Mouse (Mus musculus) neural tube, embryonic 15.5 days (tissue): ENCODE data around the gene Lrg1. TPM values are rescaled to one million over a fixed set of nuclear protein-coding genes. Genes with fewer than 3 reads are reported as not detected.

Experiments
- ATAC-seq: fragments of 200-750 bp; cut with Nextera tagmentation; 2 replicates; pipeline ENCODE4 v1.8.0; 2017; ENCODE audit warnings: mild to moderate bottlenecking, moderate TSS enrichment, moderate library complexity; ENCODE audit not compliant: low FRiP score
- H3K27ac ChIP-seq: fragments of 300-500 bp; sonication (generic); replicated peaks from 2 replicates; pipeline ENCODE4 v1.5.1; 2015; ENCODE audit warnings: mild to moderate bottlenecking, inconsistent platforms
- H3K27me3 ChIP-seq: fragments of 300-500 bp; sonication (generic); replicated peaks from 2 replicates; pipeline ENCODE4 v1.6.1; 2015; ENCODE audit warnings: inconsistent platforms
- H3K36me3 ChIP-seq: fragments of 300-500 bp; sonication (generic); 2 replicates; pipeline ENCODE4 v1.6.1; 2015; ENCODE audit warnings: inconsistent platforms
- H3K4me1 ChIP-seq: fragments of 300-500 bp; sonication (generic); 2 replicates; pipeline ENCODE4 v1.6.1; 2015; ENCODE audit warnings: inconsistent platforms
- H3K4me2 ChIP-seq: fragments of 300-500 bp; sonication (generic); 2 replicates; pipeline ENCODE4 v1.6.1; 2015; ENCODE audit warnings: inconsistent platforms, mild to moderate bottlenecking, moderate library complexity
- H3K4me3 ChIP-seq: fragments of 300-500 bp; sonication (generic); replicated peaks from 2 replicates; pipeline ENCODE4 v1.5.1; 2015; ENCODE audit warnings: mild to moderate bottlenecking, inconsistent platforms
- H3K9ac ChIP-seq: fragments of 300-500 bp; sonication (generic); replicated peaks from 2 replicates; pipeline ENCODE4 v1.6.1; 2015; ENCODE audit warnings: mild to moderate bottlenecking, inconsistent platforms
- H3K9me3 ChIP-seq: fragments of 300-500 bp; sonication (generic); replicated peaks from 2 replicates; pipeline ENCODE4 v1.6.1; 2016; ENCODE audit warnings: inconsistent platforms
- WGBS: fragments of 180-500 bp; shearing (Covaris S2); methylation state at CpG from one replicate; pipeline ENCODE4 v1.1.7; 2015; ENCODE audit warnings: mixed read lengths; 5-methylcytosine and 5-hydroxymethylcytosine counted together
- polyA plus RNA-seq: library from polyadenylated mRNA; unstranded; fragments of >200 nt; fragmentation: Nextera tagmentation; extraction: Ambion mirVana; gene quantifications from 2 replicates; pipeline ENCODE4 v1.2.1, GENCODE M21; 2015

The Lrg1 gene
- polyA plus RNA-seq, 1 experiment from 2014 or later, result 0.22 TPM

- no peak overlapping the region for H3K27ac ChIP-seq
Measured at GRCm38 (mm10) chr17:56119981-56120880, 1.6 kb downstream of the Lrg1 start.

DNA sequence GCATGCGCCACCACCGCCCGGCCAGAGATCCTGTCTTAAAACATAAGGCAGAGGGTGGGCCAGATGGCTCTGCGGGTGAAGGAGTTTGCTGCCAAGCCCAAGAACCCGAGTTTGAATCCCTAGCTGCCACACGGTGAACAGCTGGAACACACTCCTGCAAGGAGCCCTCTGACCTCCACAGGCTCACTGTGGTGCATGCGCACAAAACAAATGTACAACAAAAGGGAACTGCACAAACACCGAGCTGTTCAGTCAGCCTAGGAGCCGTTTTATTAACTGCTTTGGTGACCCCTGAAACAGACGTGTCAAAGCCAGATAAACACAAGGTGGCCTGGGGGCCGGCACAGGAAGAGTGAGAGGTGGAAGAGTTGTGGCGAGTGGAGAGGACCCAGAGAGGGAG lies 2.4 kb downstream of the Lrg1 start:
- Histone ChIP-seq H3K4me2 (peak overlapping the region; percentile 20; the same call in 1 of the 2 replicates), H3K9ac (no peak overlapping the region), H3K9me3 (peaks cover 10% of the 10 kb centered on the region), H3K27me3 (peaks cover 79% of the 10 kb centered on the region), H3K4me3 (no peak overlapping the region), H3K27ac (no peak overlapping the region), H3K4me1 (peaks cover 17% of the 10 kb centered on the region), H3K36me3 (peaks cover 22% of the 10 kb centered on the region)
- ATAC-seq, result no peak
- 45% methylated on average over 12 of the region's 12 CpGs for WGBS

More at GRCm38 (mm10) chr17:56119981-56120880, 1.6 kb downstream of the Lrg1 start:
- Histone ChIP-seq H3K4me3 (peak overlapping the region; percentile 2; the same call in 1 of the 2 replicates), H3K36me3 (peaks cover 30% of the 10 kb centered on the region), H3K9me3 (peaks cover 10% of the 10 kb centered on the region), H3K9ac (no peak overlapping the region), H3K27me3 (peaks cover 87% of the 10 kb centered on the region), H3K4me2 (peak overlapping the region; percentile 20), H3K4me1 (peaks cover 17% of the 10 kb centered on the region)
- no peak for ATAC-seq
- WGBS, result 11% methylated on average over 60 of the region's 66 CpGs

DNA sequence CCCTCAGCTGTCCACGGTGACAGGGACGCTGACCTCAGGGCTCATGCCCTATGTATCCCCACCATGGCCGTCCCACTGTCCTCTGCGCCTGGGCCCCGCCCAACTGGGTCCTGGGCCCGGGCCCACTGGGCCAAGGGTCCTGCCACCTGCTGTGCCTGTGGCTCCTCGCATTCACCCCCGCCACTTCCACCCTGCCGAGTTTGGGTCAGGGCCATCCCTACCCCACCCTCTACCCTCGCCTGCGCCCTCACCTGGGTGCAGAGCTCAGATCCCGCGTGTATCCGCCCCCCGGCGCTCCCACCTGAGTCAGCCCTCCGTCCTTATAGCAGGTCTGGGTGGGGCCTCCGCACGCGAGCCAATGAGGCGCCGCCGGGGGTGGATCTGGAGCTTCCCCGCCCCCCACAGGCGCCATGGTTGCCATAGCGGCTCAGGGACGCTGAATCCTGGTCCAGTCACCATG lies 4.5 kb downstream of the Lrg1 start, which contains the start of gene Plin5:
Plin5 (minus strand) TSS at position 346 of the 460 bp plus-strand sequence.
- Histone ChIP-seq H3K9me3 (peaks cover 3% of the 10 kb centered on the region; the same call in 1 of the 2 replicates), H3K4me2 (peak within 1 kb of the TSS; percentile 65), H3K27ac (no peak within 1 kb of the TSS), H3K4me3 (peak within 1 kb of the TSS; percentile 36), H3K4me1 (peaks cover 14% of the 10 kb centered on the region), H3K27me3 (peaks cover 59% of the 10 kb centered on the region), H3K9ac (0 out of 2 replicates have a peak within 1 kb of the TSS, but pooled peaks have one; percentile 17), H3K36me3 (peaks cover under 1% of the 10 kb centered on the region; the same call in 1 of the 2 replicates)
- ATAC-seq, result peak; percentile 58
- 1% methylated on average over 26 of the region's 27 CpGs for WGBS

DNA sequence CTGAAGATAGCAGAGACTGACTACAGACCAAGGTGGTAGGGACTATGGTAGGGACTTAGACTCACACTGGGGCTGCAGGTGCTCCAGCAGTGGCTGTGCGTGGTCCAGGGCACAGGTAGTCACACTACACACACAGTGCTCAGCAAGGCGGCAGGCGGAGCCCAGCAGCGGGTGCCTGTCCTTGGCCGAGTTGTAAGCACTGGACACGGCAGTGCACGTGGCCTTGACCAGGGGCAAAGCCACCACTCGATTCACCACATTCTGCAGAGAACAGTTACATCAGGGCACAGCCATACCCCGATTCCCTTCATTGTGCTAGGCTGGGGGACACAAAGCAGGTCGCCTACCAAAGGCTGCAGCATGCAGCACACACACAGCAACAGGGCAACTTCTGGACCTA lies 5.6 kb downstream of the Lrg1 start:
- 78% methylated on average over 10 of the region's 10 CpGs for WGBS
- Histone ChIP-seq H3K27me3 (peaks cover 48% of the 10 kb centered on the region), H3K4me1 (peaks cover 14% of the 10 kb centered on the region), H3K4me2 (no peak overlapping the region), H3K9me3 (no peaks in the 10 kb centered on the region), H3K27ac (no peak overlapping the region), H3K4me3 (no peak overlapping the region), H3K36me3 (no peaks in the 10 kb centered on the region), H3K9ac (no peak overlapping the region)
- ATAC-seq, result no peak

DNA sequence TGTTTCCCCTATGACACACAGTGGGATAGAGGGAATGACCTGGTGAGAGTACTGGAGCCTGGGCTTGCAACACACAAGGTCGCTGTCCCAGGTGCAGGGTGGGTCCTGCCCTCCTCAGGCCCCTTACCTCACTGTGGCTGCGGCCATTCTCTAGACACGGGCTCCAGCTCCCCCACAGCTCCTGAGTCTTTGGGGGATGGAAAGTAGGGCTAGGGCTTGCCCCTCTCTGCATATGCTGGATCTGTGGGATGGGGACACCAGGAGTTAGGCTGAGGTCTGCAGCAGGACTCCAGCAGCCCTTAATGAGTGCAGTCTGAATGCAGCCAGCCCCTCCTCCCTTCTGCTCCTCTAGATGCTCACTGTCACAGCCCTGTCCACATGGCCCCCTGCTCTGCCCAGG lies 9.1 kb downstream of the Lrg1 start:
- Histone ChIP-seq H3K9ac (no peak overlapping the region), H3K36me3 (no peaks in the 10 kb centered on the region), H3K4me1 (peaks cover 7% of the 10 kb centered on the region), H3K4me3 (no peak overlapping the region), H3K27ac (no peak overlapping the region), H3K9me3 (no peaks in the 10 kb centered on the region), H3K4me2 (no peak overlapping the region), H3K27me3 (peaks cover 15% of the 10 kb centered on the region)
- 72% methylated on average over 3 of the region's 3 CpGs for WGBS
- ATAC-seq, result no peak

DNA sequence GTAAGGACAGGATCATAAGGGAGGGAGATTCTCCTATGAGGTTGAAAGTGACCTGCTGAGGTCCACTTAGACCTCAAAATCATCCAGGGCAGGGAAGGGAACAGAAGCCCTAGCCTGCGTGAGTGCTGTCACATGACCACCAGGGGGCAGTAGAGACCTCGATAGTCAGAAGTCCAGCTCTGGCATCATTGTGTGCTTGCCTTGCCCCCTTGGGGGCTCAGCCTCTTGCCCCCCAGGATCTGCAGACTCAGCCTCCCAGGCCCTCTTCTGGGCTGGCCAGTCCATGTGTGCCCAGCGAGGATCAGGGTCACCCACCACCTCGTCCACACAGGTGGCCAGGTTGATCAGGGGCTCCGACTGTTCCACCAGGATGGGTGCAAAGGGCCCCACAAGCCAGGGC lies 9.9 kb downstream of the Lrg1 start:
- H3K27ac ChIP-seq, result no peak overlapping the region
- ATAC-seq, result no peak
- no peaks in the 10 kb centered on the region for H3K9me3 ChIP-seq
- no peak overlapping the region for H3K4me2 ChIP-seq
- no peak overlapping the region for H3K9ac ChIP-seq
- no peaks in the 10 kb centered on the region for H3K4me1 ChIP-seq
- no peak overlapping the region for H3K4me3 ChIP-seq
- peaks cover 8% of the 10 kb centered on the region for H3K27me3 ChIP-seq
- no peaks in the 10 kb centered on the region for H3K36me3 ChIP-seq
- WGBS, result 45% methylated on average over 5 of the region's 5 CpGs

DNA sequence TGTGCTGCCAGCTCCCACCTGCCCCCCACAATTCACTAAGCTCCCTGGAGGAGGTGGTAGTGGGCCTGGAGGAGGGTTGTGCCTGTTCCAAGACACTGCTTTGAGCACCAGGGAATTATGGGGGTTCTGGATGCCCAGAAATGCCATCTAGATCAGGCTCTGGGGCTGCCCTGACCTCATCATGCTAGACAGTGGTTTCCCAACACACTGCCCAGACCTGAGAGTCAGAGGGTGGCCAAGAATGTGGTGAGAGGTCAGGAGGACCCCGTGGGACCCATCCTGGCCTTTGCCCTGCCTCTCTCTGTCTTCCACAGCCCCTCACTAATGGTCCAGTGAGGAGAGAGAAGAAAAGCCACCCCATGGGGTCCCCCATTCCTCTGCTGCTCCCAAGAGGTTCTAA lies 10.8 kb downstream of the Lrg1 start:
- H3K27ac ChIP-seq, result no peak overlapping the region
- no peak overlapping the region for H3K9ac ChIP-seq
- no peaks in the 10 kb centered on the region for H3K4me1 ChIP-seq
- H3K4me2 ChIP-seq, result no peak overlapping the region
- WGBS, result 60% methylated on average over 1 of the region's 1 CpGs
- H3K9me3 ChIP-seq, result no peaks in the 10 kb centered on the region
- H3K4me3 ChIP-seq, result no peak overlapping the region
- ATAC-seq, result no peak
- peaks cover under 1% of the 10 kb centered on the region; the same call in 1 of the 2 replicates for H3K27me3 ChIP-seq
- H3K36me3 ChIP-seq, result no peaks in the 10 kb centered on the region

GRCm38 (mm10) chr17:56110571-56110970 lies 11.2 kb downstream of the Lrg1 start:
- H3K9me3 ChIP-seq, result no peaks in the 10 kb centered on the region
- H3K9ac ChIP-seq, result no peak overlapping the region
- no peak overlapping the region for H3K4me3 ChIP-seq
- H3K36me3 ChIP-seq, result no peaks in the 10 kb centered on the region
- ATAC-seq, result no peak
- H3K27me3 ChIP-seq, result no peaks in the 10 kb centered on the region
- no peaks in the 10 kb centered on the region for H3K4me1 ChIP-seq
- H3K4me2 ChIP-seq, result no peak overlapping the region
- H3K27ac ChIP-seq, result no peak overlapping the region
- 49% methylated on average over 4 of the region's 4 CpGs for WGBS

DNA sequence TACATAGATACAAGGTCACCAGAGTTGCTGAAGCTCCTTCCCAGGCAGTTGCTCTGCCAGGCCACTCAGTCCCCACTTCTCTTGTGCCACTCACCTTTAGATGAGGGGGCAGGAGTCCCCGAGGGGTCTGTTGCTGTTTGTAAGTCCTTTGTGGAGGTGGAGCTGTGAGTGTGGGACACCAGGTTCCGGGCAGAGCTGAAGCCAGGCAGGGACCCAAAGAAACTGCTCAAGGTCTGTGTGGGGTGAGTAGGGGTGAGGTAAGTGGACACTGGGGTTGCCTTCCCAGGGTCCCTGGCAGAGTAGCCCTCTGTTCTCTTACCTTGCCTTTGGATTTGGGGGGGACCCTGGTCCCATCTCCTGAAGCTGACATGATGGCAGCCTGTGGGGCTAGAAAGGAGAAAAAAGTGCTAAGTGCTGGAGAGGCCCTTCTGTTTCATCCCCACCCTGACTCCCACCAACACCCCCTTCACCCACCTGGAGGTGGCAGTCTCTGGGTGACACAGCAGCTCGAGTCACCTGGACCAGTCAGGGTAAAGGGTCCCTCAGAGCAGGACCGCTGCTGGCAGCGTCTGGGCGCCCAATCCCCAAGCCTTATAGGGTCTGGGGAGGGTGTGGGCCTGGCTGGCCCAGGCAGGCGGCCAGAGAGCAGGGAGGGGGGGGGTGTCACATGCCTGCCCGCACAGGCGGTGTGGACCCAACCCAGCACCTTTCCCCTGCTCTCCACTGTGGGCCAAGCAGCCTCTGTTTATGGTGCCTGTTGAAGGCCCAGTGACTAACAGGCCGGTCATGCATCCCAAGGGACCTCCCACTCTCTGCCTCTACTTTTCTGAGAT lies 12.4 kb downstream of the Lrg1 start, which contains the start of gene Plin4:
Plin4 (minus strand) TSS at position 585 of the 833 bp plus-strand sequence.
- Histone ChIP-seq H3K27ac (no peak within 1 kb of the TSS), H3K9ac (no peak within 1 kb of the TSS), H3K4me2 (no peak within 1 kb of the TSS), H3K36me3 (no peaks in the 10 kb centered on the region), H3K4me1 (no peaks in the 10 kb centered on the region), H3K4me3 (no peak within 1 kb of the TSS), H3K9me3 (no peaks in the 10 kb centered on the region), H3K27me3 (no peaks in the 10 kb centered on the region)
- no peak for ATAC-seq
- WGBS, result 56% methylated on average over 10 of the region's 10 CpGs

GRCm38 (mm10) chr17:56108334-56109044 lies 13.3 kb downstream of the Lrg1 start:
- Histone ChIP-seq H3K4me2 (no peak overlapping the region), H3K4me1 (no peaks in the 10 kb centered on the region), H3K4me3 (no peak overlapping the region), H3K9me3 (no peaks in the 10 kb centered on the region), H3K9ac (no peak overlapping the region), H3K36me3 (peaks cover 5% of the 10 kb centered on the region), H3K27me3 (no peaks in the 10 kb centered on the region), H3K27ac (no peak overlapping the region)
- ATAC-seq, result no peak
- 85% methylated on average over 6 of the region's 6 CpGs for WGBS

DNA sequence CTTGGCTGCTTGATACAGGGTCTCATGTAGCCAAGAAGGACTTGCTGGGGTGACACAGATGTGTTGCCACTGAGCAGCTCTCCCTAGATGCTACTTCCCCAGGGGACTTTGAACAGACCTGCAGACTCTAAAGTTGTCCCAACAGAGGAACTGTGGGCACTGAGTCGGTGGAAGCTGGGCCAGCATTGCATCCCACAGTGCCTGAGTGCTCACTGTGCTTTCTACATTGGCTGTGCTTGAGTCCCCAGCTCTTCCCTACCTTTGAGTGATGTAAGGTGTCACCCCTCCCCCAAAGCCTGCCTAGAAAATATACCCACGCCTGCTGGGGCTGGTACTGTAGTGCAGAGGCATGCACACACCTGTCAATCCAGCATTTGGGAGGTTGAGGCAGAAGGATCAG lies 14.1 kb downstream of the Lrg1 start:
- Histone ChIP-seq H3K4me2 (no peak overlapping the region), H3K27me3 (no peaks in the 10 kb centered on the region), H3K9ac (no peak overlapping the region), H3K4me3 (no peak overlapping the region), H3K27ac (no peak overlapping the region), H3K36me3 (peaks cover 13% of the 10 kb centered on the region), H3K4me1 (no peaks in the 10 kb centered on the region), H3K9me3 (no peaks in the 10 kb centered on the region)
- WGBS, result 64% methylated on average over 2 of the region's 2 CpGs
- ATAC-seq, result no peak
